Mouse (Mus musculus) right cerebral cortex, postnatal 10 days (tissue): Measurements from ENCODE around the gene Ypel2.

ENCODE experiments used
- DNase-seq, 2 experiments: peaks; one replicate each; pipeline ENCODE4 v3.0.0; 2021; ENCODE audit warnings: low spot score in 2 of 2

Ypel2 gene

GRCm38 (mm10) chr11:86961510-86962303 lies 31.8 kb downstream of the Ypel2 start:
- no peak for DNase-seq

- DNase-seq: no peak
Measured at GRCm38 (mm10) chr11:86960331-86960730, 33.2 kb downstream of the Ypel2 start.

GRCm38 (mm10) chr11:86958721-86959675 lies 34.5 kb downstream of the Ypel2 start:
- DNase-seq: no peak

- no peak for DNase-seq
Measured at GRCm38 (mm10) chr11:86958182-86958581, 35.3 kb downstream of the Ypel2 start.

DNA sequence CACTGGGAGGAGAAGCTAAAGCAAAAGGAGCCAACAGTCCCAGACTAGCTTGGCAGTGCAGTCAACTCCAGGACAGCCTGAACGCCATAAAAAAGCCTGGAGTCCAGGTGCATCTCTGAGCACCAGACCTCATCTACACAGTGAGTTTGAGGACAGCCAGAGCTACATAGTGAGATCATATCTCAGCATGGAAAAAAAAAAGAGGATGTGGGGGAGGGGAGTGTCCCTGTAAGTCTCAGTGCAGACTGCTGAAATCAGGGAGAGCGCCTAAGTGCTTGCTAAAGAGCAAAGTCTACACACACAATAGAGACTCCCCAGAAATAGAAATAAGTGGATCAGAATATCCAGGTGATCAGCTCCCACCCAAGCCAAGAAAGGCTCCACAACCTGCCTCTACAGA lies 37.1 kb downstream of the Ypel2 start:
- no peak for DNase-seq

DNA sequence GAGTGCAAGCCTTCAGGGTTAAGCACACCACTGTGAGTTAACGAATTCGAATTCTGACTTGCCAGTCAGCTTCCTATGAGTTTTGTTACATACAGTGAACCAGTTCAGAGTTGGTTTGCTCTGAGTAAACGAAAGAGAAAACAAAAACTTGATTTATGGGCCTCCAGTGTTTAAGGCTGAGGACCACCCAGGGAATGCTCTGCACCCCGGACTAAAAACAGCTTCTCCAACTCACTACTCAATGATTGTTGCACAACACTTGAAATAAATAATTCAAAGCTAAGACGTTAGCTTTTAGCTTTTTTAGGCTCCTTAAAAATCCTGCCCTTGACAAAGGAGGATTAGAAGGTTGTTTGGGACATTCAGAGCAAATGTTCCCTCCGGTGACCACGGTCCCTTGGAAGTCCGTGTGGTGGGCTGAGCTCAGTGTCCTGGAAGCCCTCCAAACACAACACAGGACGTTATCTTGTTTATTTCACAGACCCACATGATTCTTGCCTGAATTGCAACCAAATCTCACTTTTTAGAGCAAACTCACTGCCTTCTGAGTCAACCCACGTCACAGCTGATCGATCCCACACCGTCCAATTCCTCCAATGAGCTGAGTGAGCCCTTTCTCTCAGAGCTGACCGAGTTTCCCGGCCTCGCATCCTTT lies 38.8 kb downstream of the Ypel2 start:
- no peak for DNase-seq

- DNase-seq: no peak
Measured at GRCm38 (mm10) chr11:86953096-86953495, 40.4 kb downstream of the Ypel2 start.

- DNase-seq: no peak
Measured at GRCm38 (mm10) chr11:86952659-86953058, 40.8 kb downstream of the Ypel2 start.

DNA sequence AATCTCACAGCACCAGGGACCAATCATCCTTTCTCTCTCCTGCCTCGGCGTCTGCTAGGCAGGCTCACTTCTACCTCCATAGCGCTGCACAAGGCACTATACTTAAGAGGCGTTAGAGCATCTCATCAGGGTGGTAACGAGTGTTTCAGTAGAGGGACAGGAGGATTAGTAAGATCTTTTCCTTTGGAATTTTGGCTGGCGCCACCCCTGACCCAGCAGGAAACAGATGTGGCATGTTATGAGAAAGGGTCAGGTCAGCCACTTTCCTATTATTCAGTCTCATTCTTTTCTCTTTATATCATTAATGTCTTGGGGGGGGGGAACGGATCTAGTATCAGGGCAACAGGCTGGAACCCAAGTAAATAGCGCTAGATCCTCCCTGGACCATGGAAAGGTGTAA lies 41.8 kb downstream of the Ypel2 start:
- DNase-seq: no peak

- no peak for DNase-seq
Measured at GRCm38 (mm10) chr11:86950491-86950890, 43.0 kb downstream of the Ypel2 start.

DNA sequence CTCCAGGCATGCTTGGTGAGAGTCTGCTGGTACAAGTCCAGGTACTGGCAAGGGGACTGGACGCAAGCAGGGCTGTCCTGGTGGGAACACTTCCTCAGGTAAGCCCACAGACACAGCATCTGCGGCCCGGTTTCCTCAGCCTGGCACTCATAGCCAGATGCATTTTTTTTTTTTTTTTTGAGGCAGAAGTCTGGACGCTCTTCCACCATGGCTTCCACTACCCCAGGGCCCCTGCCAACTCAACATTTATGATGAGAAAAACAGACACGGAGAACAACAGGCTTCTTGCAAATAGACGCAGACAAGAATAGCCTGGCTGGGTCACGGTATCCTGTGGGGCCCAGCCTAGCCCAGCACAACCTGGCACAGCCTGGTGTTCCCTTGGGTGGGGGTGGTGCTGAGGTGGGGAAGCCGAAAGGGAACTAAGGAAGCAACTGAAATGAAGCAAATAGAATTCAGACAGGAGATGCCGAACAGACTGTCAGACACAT lies 43.5 kb downstream of the Ypel2 start:
- no peak for DNase-seq

- peak in 1 of 2 experiments; percentile 37 for DNase-seq
Measured at GRCm38 (mm10) chr11:86946644-86947195, 46.8 kb downstream of the Ypel2 start.

GRCm38 (mm10) chr11:86945933-86946332 lies 47.6 kb downstream of the Ypel2 start:
- no peak for DNase-seq

DNA sequence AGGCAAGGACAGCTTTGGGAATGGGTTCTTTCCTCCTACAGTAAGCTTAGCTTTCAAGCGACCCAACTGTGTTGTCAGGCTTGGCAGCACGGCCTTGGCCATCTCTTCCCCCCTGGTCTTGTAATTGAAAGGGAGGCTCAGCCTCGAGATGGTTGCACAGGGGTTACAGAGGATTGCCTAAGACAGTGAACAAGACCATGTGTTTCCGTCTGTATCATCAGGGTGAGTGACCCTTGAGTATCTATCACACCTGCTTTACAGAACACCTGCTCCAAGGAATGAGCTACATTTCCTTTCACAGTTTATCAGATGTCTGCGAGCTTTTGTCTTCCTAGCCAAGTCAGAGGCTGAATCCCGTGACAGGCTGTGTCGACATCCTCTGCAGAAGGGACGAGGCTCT lies 48.4 kb downstream of the Ypel2 start:
- DNase-seq: no peak

GRCm38 (mm10) chr11:86944539-86944938 lies 49.0 kb downstream of the Ypel2 start:
- peak; percentile 74 to 83 for DNase-seq

DNA sequence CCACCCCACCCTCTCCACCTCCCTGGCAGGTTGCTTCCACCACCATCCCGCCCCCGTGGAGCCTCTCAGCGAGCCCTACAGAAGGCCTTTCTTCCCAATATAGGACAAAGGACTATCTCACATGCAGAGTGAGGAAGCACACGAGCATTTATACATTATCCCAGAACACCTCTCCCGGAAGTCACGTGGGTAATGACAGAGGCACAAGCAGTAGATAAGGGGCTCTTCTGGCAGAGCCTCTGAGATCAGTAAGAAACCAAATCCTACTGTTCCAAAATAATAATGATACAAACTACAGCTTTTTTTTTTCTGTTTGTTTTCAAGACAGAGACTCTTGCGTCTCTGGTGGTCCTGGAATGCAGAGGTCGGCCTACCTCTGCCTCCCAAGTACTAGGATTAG lies 51.6 kb downstream of the Ypel2 start:
- no peak for DNase-seq

GRCm38 (mm10) chr11:86939503-86939902 lies 54.0 kb downstream of the Ypel2 start:
- no peak for DNase-seq

DNA sequence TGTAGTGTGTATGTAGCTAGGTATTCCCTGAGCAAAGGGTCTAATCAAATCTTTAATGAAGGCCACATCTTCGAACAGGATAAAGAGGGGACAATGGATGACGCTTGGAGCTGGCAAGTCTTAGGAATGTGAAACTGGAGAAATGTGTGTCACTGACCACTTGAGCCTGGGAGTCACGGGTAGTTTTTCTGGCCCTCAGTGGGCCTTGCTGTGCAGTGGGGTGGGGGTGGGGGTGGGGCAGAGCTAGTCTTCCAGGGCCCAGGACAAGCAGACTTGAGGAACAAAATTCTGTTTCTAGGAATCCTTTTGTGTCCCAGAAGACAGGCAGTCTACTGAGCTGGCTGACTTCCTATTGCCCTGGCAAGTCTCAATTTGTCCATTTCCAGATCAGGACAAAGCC lies 55.0 kb downstream of the Ypel2 start:
- DNase-seq: no peak

DNA sequence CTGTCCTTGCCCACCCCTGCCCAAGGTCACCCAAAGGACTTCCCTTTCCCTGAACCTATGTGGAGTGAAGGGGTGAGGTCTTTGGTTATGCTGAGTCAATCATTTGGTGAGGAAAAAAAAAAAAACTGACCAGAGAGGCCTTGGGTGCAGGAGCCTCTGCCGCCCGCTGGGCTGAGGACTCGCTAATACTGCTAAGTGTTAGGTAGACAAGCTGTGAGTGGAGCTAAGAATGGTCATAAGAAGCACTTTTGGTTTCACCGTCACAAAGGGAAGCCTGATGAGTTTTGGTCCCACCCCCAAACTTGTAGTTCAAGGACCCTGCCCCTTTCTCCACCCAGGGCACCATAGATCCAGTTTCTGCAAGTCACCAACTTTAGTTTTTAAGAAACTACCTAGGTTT lies 55.4 kb downstream of the Ypel2 start:
- no peak for DNase-seq

GRCm38 (mm10) chr11:86936938-86937337 lies 56.6 kb downstream of the Ypel2 start:
- DNase-seq: no peak

- no peak for DNase-seq
Measured at GRCm38 (mm10) chr11:86934895-86935294, 58.6 kb downstream of the Ypel2 start.

- DNase-seq: no peak
Measured at GRCm38 (mm10) chr11:86932201-86932600, 61.3 kb downstream of the Ypel2 start.
